Mouse (Mus musculus) E14TG2a.4 (cell line): ENCODE results near the gene Ear14.
"Not testable (repeated sequence)": the region's sequence is repeated elsewhere in the genome, so short reads cannot be mapped to it uniquely, and the experiment has no call there.

Source experiments
- H3K27me3 ChIP-seq: 2 replicates; pipeline ENCODE4 v1.6.1; 2014; ENCODE audit warnings: low read length, control low read depth; ENCODE audit not compliant: insufficient read depth
- H3K36me3 ChIP-seq: 2 replicates; pipeline ENCODE4 v1.6.1; 2014; ENCODE audit warnings: low read length, control low read depth; ENCODE audit not compliant: insufficient read depth
- H3K4me1 ChIP-seq: replicated peaks from 2 replicates; pipeline ENCODE4 v1.6.1; 2014; ENCODE audit warnings: low read depth, low read length, control low read depth
- H3K4me3 ChIP-seq: replicated peaks from 2 replicates; pipeline ENCODE4 v1.5.1; 2014; ENCODE audit warnings: mild to moderate bottlenecking, low read length
- H3K9me3 ChIP-seq: 2 replicates; pipeline ENCODE4 v1.6.1; 2014; ENCODE audit warnings: low read length, control low read depth
- CTCF ChIP-seq: conservative IDR thresholded peaks from 2 replicates; pipeline ENCODE4 v1.5.1; 2014; ENCODE audit warnings: low read length
- NANOG ChIP-seq: IDR thresholded peaks from 2 replicates; pipeline ENCODE4 v1.6.1; 2014; ENCODE audit warnings: borderline replicate concordance, low read length, mixed read lengths
- POU5F1 ChIP-seq: IDR thresholded peaks from 2 replicates; pipeline ENCODE4 v1.6.1; 2014; ENCODE audit warnings: low read length, borderline replicate concordance

Gene Ear14

DNA sequence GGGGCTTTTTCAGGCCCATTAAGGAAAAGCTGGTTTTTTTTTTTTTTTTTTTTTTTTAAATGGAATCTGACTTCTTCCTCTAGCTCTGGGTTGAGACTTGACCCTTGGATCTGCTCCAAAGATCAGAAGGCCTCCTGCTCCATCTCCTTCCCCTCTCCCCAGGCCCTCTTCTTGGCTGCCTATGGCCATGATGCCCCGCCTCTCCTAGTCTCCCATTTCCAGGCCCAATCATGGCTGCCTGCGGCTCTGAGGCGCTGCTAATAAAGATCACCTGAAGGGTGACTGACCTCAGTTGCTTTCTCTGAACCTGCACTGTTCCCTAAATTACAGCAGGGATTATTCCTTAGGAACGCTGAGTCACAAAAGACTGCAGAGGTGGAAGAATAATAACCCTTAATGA lies 29.3 kb upstream of the Ear14 start:
- no peaks in the 10 kb centered on the region for H3K9me3 ChIP-seq
- TF ChIP-seq POU5F1 (no peak), NANOG (no peak), CTCF (no peak)
- no peaks in the 10 kb centered on the region for H3K4me1 ChIP-seq
- H3K4me3 ChIP-seq = no peak overlapping the region
- no peaks in the 10 kb centered on the region for H3K27me3 ChIP-seq
- H3K36me3 ChIP-seq = no peaks in the 10 kb centered on the region

DNA sequence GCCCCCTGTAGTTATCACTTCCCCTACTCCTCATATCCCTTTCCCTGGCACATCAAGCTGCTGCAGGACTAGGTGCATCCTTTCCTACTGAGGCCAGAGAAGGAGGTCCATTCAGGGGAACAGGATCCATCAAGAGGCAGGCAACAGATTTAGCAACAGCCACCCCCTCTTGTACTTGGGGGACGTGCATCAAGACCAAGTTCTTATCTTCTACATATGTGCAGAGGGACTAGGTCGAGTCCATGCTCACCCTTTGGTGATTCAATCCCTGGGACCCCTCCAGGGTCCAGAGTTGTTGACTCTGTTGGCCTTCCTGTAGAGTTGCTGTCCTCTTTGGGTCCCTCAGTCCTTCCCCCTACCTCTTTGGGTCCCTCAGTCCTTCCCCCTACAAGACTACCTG lies 22.1 kb upstream of the Ear14 start:
- H3K36me3 ChIP-seq, H3K4me3 ChIP-seq, H3K27me3 ChIP-seq, H3K4me1 ChIP-seq, H3K9me3 ChIP-seq: not testable (repeated sequence)

DNA sequence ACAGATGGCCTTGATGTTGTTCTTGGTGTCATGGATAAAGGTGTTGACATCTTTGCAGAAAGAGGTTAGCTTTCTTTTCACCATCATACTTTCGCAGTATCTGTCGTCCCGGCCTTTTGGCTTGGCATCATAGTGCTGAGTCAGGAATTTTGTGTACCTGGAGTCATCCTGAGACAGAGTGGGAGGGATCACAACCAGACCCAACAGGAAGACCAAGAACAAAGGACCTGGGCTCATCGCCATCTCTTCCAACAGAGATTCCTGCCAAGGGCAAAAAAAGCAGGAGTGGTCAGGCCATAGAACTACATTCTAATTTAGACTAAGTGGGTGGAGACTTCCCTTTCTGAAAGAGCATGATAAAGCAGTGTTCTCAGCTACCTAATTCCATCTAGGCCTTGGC lies 7.5 kb upstream of the Ear14 start:
- Histone ChIP-seq H3K36me3 (no peaks in the 10 kb centered on the region), H3K27me3 (no peaks in the 10 kb centered on the region), H3K4me3 (peak overlapping the region; percentile 43; the same call in 1 of the 2 replicates), H3K9me3 (no peaks in the 10 kb centered on the region), H3K4me1 (peaks cover 16% of the 10 kb centered on the region)
- TF ChIP-seq NANOG (no peak), CTCF (no peak), POU5F1 (no peak)

DNA sequence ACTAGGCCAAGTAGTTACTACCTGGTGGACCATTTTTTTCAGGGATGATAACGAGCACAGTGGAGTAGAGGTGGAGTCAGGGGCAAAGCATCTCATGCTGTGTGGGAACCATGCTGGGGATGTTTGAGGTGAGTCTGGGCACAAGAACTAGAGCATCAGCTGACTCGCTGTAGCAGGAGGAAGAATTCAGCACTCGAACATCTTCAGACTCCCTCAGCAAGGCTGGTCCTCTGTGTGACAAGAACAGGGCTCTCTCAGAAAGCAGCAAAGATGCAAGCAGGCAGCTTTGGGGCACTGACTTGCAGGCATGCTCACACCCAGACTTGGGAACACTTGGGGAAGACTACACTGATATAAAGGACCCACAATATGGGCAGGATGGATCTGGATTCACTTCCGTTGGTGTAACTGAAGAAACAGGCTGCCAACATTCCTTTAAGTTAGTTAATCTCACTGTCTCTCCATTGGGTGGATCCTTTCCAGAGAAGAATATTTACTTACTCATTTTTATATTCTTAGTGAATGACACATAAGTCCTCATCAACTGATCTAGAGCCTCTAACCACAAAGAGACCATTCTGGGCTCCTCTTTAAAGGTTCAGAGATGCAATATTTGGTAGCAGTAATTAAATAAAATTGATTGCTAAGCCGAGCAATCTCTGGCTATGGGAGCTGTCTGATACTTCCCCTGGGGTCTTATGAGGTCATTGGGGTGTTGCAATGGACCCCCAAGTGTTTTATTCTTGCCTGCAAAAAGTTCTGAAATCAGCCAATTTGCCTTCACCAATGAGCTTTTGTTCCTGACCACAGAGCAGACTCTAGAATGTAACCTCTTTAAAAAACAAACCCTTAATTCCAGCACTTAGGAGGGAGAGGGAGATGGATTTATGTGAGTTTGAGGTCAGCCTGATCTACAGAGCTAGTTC lies 3.8 kb upstream of the Ear14 start, which contains the start of gene Ang2:
Gene Ang2, minus strand, starts transcription at position 51 of the 926 bp plus-strand sequence.
- no peaks in the 10 kb centered on the region for H3K27me3 ChIP-seq
- TF ChIP-seq POU5F1 (no peak), NANOG (no peak), CTCF (no peak)
- H3K4me3 ChIP-seq = no peak within 1 kb of the TSS
- H3K9me3 ChIP-seq = no peaks in the 10 kb centered on the region
- H3K4me1 ChIP-seq = peaks cover 16% of the 10 kb centered on the region
- H3K36me3 ChIP-seq = no peaks in the 10 kb centered on the region

DNA sequence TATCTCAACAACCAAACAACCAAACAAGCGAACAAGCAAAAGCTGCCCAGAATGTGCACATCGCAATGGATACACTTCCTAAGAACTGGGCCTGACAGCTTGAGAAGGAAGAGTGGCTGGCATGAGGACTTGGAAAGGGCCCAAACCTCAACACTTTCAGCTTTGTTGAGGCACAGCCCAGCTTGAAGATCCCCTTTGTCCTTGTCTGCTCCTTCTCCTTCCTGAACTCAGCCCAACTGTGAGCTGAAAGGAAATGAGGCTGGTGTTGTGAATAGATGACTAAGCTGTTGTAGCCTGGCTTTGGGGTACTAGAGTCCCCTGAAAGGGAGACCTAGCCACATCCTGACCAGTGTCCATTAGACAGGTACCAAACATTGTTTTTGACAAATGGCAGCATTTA lies 3.1 kb upstream of the Ear14 start:
- H3K27me3 ChIP-seq = no peaks in the 10 kb centered on the region
- peaks cover 15% of the 10 kb centered on the region for H3K4me1 ChIP-seq
- H3K36me3 ChIP-seq = no peaks in the 10 kb centered on the region
- no peaks in the 10 kb centered on the region for H3K9me3 ChIP-seq
- H3K4me3 ChIP-seq = no peak overlapping the region
- TF ChIP-seq NANOG (no peak), CTCF (no peak), POU5F1 (no peak)

DNA sequence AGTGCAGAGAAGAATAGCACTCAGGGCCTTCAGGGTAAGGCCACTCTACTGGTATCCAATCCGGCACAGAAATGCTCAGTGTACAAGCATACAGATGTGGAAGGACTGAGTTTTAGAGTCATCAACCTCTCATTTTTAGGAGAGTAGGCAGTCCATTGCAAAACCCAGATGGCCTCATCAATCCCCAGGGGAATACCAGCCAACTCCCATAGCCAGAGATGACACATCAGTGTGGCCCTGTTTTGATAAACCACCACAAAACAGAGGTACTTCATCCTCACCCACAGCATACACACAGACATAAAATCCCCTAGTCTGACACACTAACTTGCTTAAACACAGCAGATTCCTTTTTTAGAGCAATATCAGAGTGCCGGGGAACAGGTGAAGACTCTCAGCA lies 2.7 kb upstream of the Ear14 start:
- no peak for TF ChIP-seq NANOG
- no peak for TF ChIP-seq CTCF
- TF ChIP-seq POU5F1 = no peak
- peaks cover 10% of the 10 kb centered on the region for H3K4me1 ChIP-seq
- H3K9me3 ChIP-seq = no peaks in the 10 kb centered on the region
- no peak overlapping the region for H3K4me3 ChIP-seq
- H3K27me3 ChIP-seq = no peaks in the 10 kb centered on the region
- H3K36me3 ChIP-seq = no peaks in the 10 kb centered on the region

DNA sequence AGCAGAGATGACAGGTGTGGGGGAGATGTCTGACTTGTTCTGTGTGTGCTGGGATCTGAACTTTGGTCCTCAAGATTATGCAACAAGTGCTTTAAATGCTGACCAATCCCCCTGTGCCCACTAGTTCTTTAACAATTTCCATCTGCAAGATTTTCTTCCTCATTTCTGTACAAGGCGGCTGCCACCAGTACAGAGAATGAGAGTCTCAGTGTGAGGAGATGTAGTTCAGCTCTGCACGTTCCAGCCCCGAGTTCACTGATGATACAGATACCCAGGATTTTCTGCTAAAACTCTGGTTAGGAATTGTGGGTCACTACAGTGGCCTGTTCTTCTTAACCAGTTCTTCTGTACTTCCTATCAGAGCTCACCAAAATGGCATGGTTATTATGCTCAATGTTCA lies 16.9 kb downstream of the Ear14 start:
- not testable (repeated sequence) for H3K4me3 ChIP-seq, H3K9me3 ChIP-seq, H3K36me3 ChIP-seq, H3K27me3 ChIP-seq, H3K4me1 ChIP-seq

DNA sequence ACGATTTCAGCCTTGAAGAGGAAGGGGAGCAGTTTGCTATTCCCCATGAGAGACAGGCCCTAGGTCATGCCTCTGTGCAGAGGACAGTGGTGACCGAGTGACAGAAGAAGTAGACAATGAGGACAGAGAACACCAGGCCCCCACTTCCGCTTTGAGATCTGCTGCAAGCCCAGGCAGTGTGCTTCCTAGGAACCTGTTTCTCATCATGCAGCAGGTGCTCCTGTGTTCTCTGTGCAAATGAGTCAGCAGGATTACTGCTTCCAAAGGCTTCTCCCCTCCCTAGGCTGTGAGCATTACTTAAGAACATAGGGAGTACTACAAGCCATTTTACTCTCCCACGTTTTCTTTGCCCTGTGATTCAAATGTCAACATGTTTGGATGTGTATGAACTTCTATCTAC lies 26.5 kb downstream of the Ear14 start:
- not testable (repeated sequence) for H3K9me3 ChIP-seq, H3K36me3 ChIP-seq, H3K4me3 ChIP-seq, H3K4me1 ChIP-seq, H3K27me3 ChIP-seq

DNA sequence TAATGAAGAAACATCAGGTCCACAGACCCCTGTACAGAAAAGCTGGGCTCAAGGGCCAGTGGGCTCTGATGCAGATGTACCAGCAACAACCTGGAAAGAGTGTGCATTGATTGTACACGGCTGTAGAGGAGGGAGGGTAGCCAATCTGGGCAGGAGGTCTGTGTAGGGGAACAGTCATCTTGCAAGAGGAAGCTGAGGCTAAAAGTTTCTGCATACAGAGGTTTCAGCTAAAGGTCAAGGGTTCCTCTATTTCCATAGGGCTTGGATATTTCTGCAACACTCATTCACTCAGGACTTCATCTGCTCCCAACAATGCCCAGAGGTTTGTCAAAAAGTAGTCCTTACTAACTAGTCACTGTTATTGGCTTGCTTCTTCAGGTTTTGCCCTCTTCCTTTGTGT lies 34.3 kb downstream of the Ear14 start:
- not testable (repeated sequence) for H3K9me3 ChIP-seq, H3K4me3 ChIP-seq, H3K4me1 ChIP-seq, H3K27me3 ChIP-seq, H3K36me3 ChIP-seq
